Mouse (Mus musculus) small intestine, adult 2 months (tissue): ENCODE measurements at regions not wholly inside any gene's neighbourhood (a gene's known extent, or its start where the extent isn't known, plus 50 kb on each side); places are given as distances from the start of the nearest gene placed in this dataset.

Experiments
- CTCF ChIP-seq: fragments of 200-500 bp; IDR thresholded peaks from 2 replicates; pipeline ENCODE4 v1.5.1; 2012; ENCODE audit warnings: low read depth, mild to moderate bottlenecking, control low read depth, inconsistent platforms, low read length, moderate library complexity, mixed read lengths; ENCODE audit not compliant: insufficient replicate concordance, insufficient read length; ENCODE audit errors: extremely low read depth
- POLR2A ChIP-seq: fragments of 200-500 bp; IDR thresholded peaks from 2 replicates; pipeline ENCODE4 v1.6.1; 2012; ENCODE audit warnings: low read depth, mild to moderate bottlenecking, control low read depth, inconsistent platforms, low read length, moderate library complexity

- TF ChIP-seq POLR2A, result no peak
- no peak for TF ChIP-seq CTCF
Measured at GRCm38 (mm10) chr16:49407956-49408795, 290.9 kb upstream of the Ift57 start.
